Mouse (Mus musculus): ENCODE results near the gene Rrp7a.

- TF ChIP-seq CTCF (IDR thresholded peaks at IDR 0.05; ENCODE audit: control insufficient read depth, insufficient read depth, insufficient read length) (no peak), MYOD1 (IDR thresholded peaks at IDR 0.05; ENCODE audit: control insufficient read depth, insufficient read length, low read depth) (no peak), CEBPB (IDR thresholded peaks at IDR 0.05; ENCODE audit: low read depth) (no peak), USF1 (IDR thresholded peaks at IDR 0.05; ENCODE audit: low read depth) (no peak), MYOG (IDR thresholded peaks at IDR 0.05; ENCODE audit: control insufficient read depth, extremely low read depth, insufficient read length) (no peak), MAX (IDR thresholded peaks at IDR 0.05) (no peak)
Measured at GRCm38 (mm10) chr15:83089429-83089605, 33.3 kb downstream of the Rrp7a start, which contains the start of gene Serhl.
